Mouse (Mus musculus): ENCODE measurements around the gene Fads3. TPM values are rescaled to one million over a fixed set of nuclear protein-coding genes. Genes with fewer than 3 reads are reported as not detected.

The Fads3 gene
- polyA plus RNA-seq, 1 experiment from 2014 or later = 3.7 TPM

- no peaks in the 10 kb centered on the region for H3K9me3 ChIP-seq (replicated peaks; ENCODE audit: control insufficient read depth, low read length)
- H3K9ac ChIP-seq (replicated peaks; ENCODE audit: low read length) = no peak overlapping the region
- H3K4me3 ChIP-seq (ENCODE audit: low read depth, low read length) = no peak overlapping the region
- peak overlapping the region; percentile 30; the same call in 1 of the 2 replicates for H3K27ac ChIP-seq (replicated peaks; ENCODE audit: low read depth, low read length)
- H3K4me2 ChIP-seq (ENCODE audit: low read depth, low read length) = no peak overlapping the region
- H3K4me1 ChIP-seq (ENCODE audit: control insufficient read depth, insufficient read depth, low read length) = peaks cover 10% of the 10 kb centered on the region
- 89% methylated on average over 4 of the region's 4 CpGs for WGBS
- no peaks in the 10 kb centered on the region for H3K36me3 ChIP-seq (replicated peaks; ENCODE audit: control insufficient read depth, insufficient read depth, low read depth, low read length)
- H3K27me3 ChIP-seq (ENCODE audit: control insufficient read depth, insufficient read depth, low read length) = no peaks in the 10 kb centered on the region
- ATAC-seq (replicated peaks; ENCODE audit: insufficient number of reproducible peaks, low FRiP score, low TSS enrichment, low read depth) (no peak), DNase-seq (ENCODE audit: low spot score) (no peak)
Observed at GRCm38 (mm10) chr19:10016151-10016550, 25.2 kb upstream of the Fads3 start.

GRCm38 (mm10) chr19:10017637-10018526 lies 23.5 kb upstream of the Fads3 start:
- no peaks in the 10 kb centered on the region for H3K9me3 ChIP-seq (replicated peaks; ENCODE audit: control insufficient read depth, low read length)
- H3K27ac ChIP-seq (replicated peaks; ENCODE audit: low read depth, low read length) = peak overlapping the region; percentile 52
- peak overlapping the region; percentile 68 for H3K9ac ChIP-seq (replicated peaks; ENCODE audit: low read length)
- no peaks in the 10 kb centered on the region for H3K36me3 ChIP-seq (replicated peaks; ENCODE audit: control insufficient read depth, insufficient read depth, low read depth, low read length)
- H3K4me1 ChIP-seq (ENCODE audit: control insufficient read depth, insufficient read depth, low read length) = peaks cover 10% of the 10 kb centered on the region
- peak overlapping the region; percentile 55 for H3K4me3 ChIP-seq (ENCODE audit: low read depth, low read length)
- WGBS = 4% methylated on average over 44 of the region's 44 CpGs
- peak; percentile 86 for ATAC-seq (replicated peaks; ENCODE audit: insufficient number of reproducible peaks, low FRiP score, low TSS enrichment, low read depth)
- H3K27me3 ChIP-seq (ENCODE audit: control insufficient read depth, insufficient read depth, low read length) = no peaks in the 10 kb centered on the region
- DNase-seq (ENCODE audit: low spot score) = peak; percentile 91
- H3K4me2 ChIP-seq (ENCODE audit: low read depth, low read length) = peak overlapping the region; percentile 84

- H3K4me3 ChIP-seq (ENCODE audit: low read depth, low read length) = peak overlapping the region; percentile 55
- peak overlapping the region; percentile 84 for H3K4me2 ChIP-seq (ENCODE audit: low read depth, low read length)
- H3K36me3 ChIP-seq (replicated peaks; ENCODE audit: control insufficient read depth, insufficient read depth, low read depth, low read length) = no peaks in the 10 kb centered on the region
- WGBS = 5% methylated on average over 3 of the region's 3 CpGs
- H3K27me3 ChIP-seq (ENCODE audit: control insufficient read depth, insufficient read depth, low read length) = no peaks in the 10 kb centered on the region
- no peaks in the 10 kb centered on the region for H3K9me3 ChIP-seq (replicated peaks; ENCODE audit: control insufficient read depth, low read length)
- DNase-seq (ENCODE audit: low spot score) (no peak), ATAC-seq (replicated peaks; ENCODE audit: insufficient number of reproducible peaks, low FRiP score, low TSS enrichment, low read depth) (no peak)
- H3K4me1 ChIP-seq (ENCODE audit: control insufficient read depth, insufficient read depth, low read length) = peaks cover 10% of the 10 kb centered on the region
- peak overlapping the region; percentile 68 for H3K9ac ChIP-seq (replicated peaks; ENCODE audit: low read length)
- peak overlapping the region; percentile 52; the same call in 1 of the 2 replicates for H3K27ac ChIP-seq (replicated peaks; ENCODE audit: low read depth, low read length)
Observed at GRCm38 (mm10) chr19:10018527-10018818, 22.9 kb upstream of the Fads3 start.

GRCm38 (mm10) chr19:10019214-10019760 lies 22.1 kb upstream of the Fads3 start:
- H3K4me1 ChIP-seq (ENCODE audit: control insufficient read depth, insufficient read depth, low read length) = peaks cover 10% of the 10 kb centered on the region
- WGBS = 54% methylated on average over 4 of the region's 4 CpGs

GRCm38 (mm10) chr19:10021981-10022380 lies 19.4 kb upstream of the Fads3 start:
- Histone ChIP-seq H3K27ac (replicated peaks; ENCODE audit: low read depth, low read length) (no peak overlapping the region), H3K27me3 (ENCODE audit: control insufficient read depth, insufficient read depth, low read length) (no peaks in the 10 kb centered on the region), H3K36me3 (replicated peaks; ENCODE audit: control insufficient read depth, insufficient read depth, low read depth, low read length) (no peaks in the 10 kb centered on the region), H3K4me1 (ENCODE audit: control insufficient read depth, insufficient read depth, low read length) (peaks cover 7% of the 10 kb centered on the region), H3K4me2 (ENCODE audit: low read depth, low read length) (no peak overlapping the region), H3K4me3 (ENCODE audit: low read depth, low read length) (no peak overlapping the region), H3K9ac (replicated peaks; ENCODE audit: low read length) (no peak overlapping the region), H3K9me3 (replicated peaks; ENCODE audit: control insufficient read depth, low read length) (no peaks in the 10 kb centered on the region)
- ATAC-seq (replicated peaks; ENCODE audit: insufficient number of reproducible peaks, low FRiP score, low TSS enrichment, low read depth) (no peak), DNase-seq (ENCODE audit: low spot score) (no peak)
- 78% methylated on average over 2 of the region's 2 CpGs for WGBS

More at GRCm38 (mm10) chr19:10019214-10019760, 22.1 kb upstream of the Fads3 start:
- Histone ChIP-seq H3K9me3 (replicated peaks; ENCODE audit: control insufficient read depth, low read length) (no peaks in the 10 kb centered on the region), H3K9ac (replicated peaks; ENCODE audit: low read length) (peak overlapping the region; percentile 68), H3K27me3 (ENCODE audit: control insufficient read depth, insufficient read depth, low read length) (no peaks in the 10 kb centered on the region), H3K27ac (replicated peaks; ENCODE audit: low read depth, low read length) (no peak overlapping the region), H3K4me2 (ENCODE audit: low read depth, low read length) (peak overlapping the region; percentile 84), H3K4me3 (ENCODE audit: low read depth, low read length) (peak overlapping the region; percentile 55), H3K36me3 (replicated peaks; ENCODE audit: control insufficient read depth, insufficient read depth, low read depth, low read length) (no peaks in the 10 kb centered on the region)
- no peak for DNase-seq (ENCODE audit: low spot score)
- no peak for ATAC-seq (replicated peaks; ENCODE audit: insufficient number of reproducible peaks, low FRiP score, low TSS enrichment, low read depth)

- peak; percentile 67 for DNase-seq (ENCODE audit: low spot score)
- Histone ChIP-seq H3K4me3 (ENCODE audit: low read depth, low read length) (no peak overlapping the region), H3K4me1 (ENCODE audit: control insufficient read depth, insufficient read depth, low read length) (peaks cover 6% of the 10 kb centered on the region; the same call in 1 of the 2 replicates), H3K4me2 (ENCODE audit: low read depth, low read length) (no peak overlapping the region), H3K27me3 (ENCODE audit: control insufficient read depth, insufficient read depth, low read length) (no peaks in the 10 kb centered on the region), H3K36me3 (replicated peaks; ENCODE audit: control insufficient read depth, insufficient read depth, low read depth, low read length) (no peaks in the 10 kb centered on the region), H3K27ac (replicated peaks; ENCODE audit: low read depth, low read length) (no peak overlapping the region), H3K9ac (replicated peaks; ENCODE audit: low read length) (no peak overlapping the region; the same call in 1 of the 2 replicates), H3K9me3 (replicated peaks; ENCODE audit: control insufficient read depth, low read length) (no peaks in the 10 kb centered on the region)
- 72% methylated on average over 5 of the region's 5 CpGs for WGBS
- ATAC-seq (replicated peaks; ENCODE audit: insufficient number of reproducible peaks, low FRiP score, low TSS enrichment, low read depth) = no peak
Observed at GRCm38 (mm10) chr19:10022414-10023303, 18.7 kb upstream of the Fads3 start.

- Histone ChIP-seq H3K9me3 (replicated peaks; ENCODE audit: control insufficient read depth, low read length) (no peaks in the 10 kb centered on the region), H3K4me3 (ENCODE audit: low read depth, low read length) (no peak overlapping the region), H3K36me3 (replicated peaks; ENCODE audit: control insufficient read depth, insufficient read depth, low read depth, low read length) (no peaks in the 10 kb centered on the region), H3K4me2 (ENCODE audit: low read depth, low read length) (no peak overlapping the region), H3K27me3 (ENCODE audit: control insufficient read depth, insufficient read depth, low read length) (no peaks in the 10 kb centered on the region), H3K4me1 (ENCODE audit: control insufficient read depth, insufficient read depth, low read length) (peaks cover 5% of the 10 kb centered on the region; the same call in 1 of the 2 replicates), H3K9ac (replicated peaks; ENCODE audit: low read length) (no peak overlapping the region; the same call in 1 of the 2 replicates), H3K27ac (replicated peaks; ENCODE audit: low read depth, low read length) (peak overlapping the region; percentile 13; the same call in 1 of the 2 replicates)
- WGBS = 63% methylated on average over 9 of the region's 9 CpGs
- no peak for DNase-seq (ENCODE audit: low spot score)
- ATAC-seq (replicated peaks; ENCODE audit: insufficient number of reproducible peaks, low FRiP score, low TSS enrichment, low read depth) = no peak
Observed at GRCm38 (mm10) chr19:10023304-10023758, 18.0 kb upstream of the Fads3 start.

Measured in embryonic facial prominence, embryonic 11.5 days (tissue).